Mouse (Mus musculus) kidney, embryonic 14.5 days (tissue): Measurements from ENCODE around the gene Mycn. TPM values are rescaled to one million over a fixed set of nuclear protein-coding genes. Genes with fewer than 3 reads are reported as not detected.

ENCODE experiments used
- ATAC-seq: fragments of 200-750 bp; cut with Nextera tagmentation; 2 replicates; pipeline ENCODE4 v1.8.0; 2017; ENCODE audit warnings: moderate number of reproducible peaks, mild to moderate bottlenecking, moderate TSS enrichment, moderate library complexity; ENCODE audit not compliant: low FRiP score, low TSS enrichment
- H3K27ac ChIP-seq: fragments of 300-500 bp; sonication (generic); 2 replicates; pipeline ENCODE4 v1.5.1; 2014; ENCODE audit warnings: low read depth, mild to moderate bottlenecking, low read length, moderate library complexity, mixed read lengths
- H3K27me3 ChIP-seq: fragments of 300-500 bp; sonication (generic); 2 replicates; pipeline ENCODE4 v1.6.1; 2014; ENCODE audit warnings: mild to moderate bottlenecking, low read length; ENCODE audit not compliant: control insufficient read depth, insufficient read depth
- H3K36me3 ChIP-seq: fragments of 300-500 bp; sonication (generic); 2 replicates; pipeline ENCODE4 v1.6.1; 2014; ENCODE audit warnings: low read length, mixed read lengths; ENCODE audit not compliant: control insufficient read depth, insufficient read depth
- H3K4me1 ChIP-seq: fragments of 300-500 bp; sonication (generic); 2 replicates; pipeline ENCODE4 v1.6.1; 2014; ENCODE audit warnings: low read length, mixed read lengths; ENCODE audit not compliant: control insufficient read depth, insufficient read depth
- H3K4me2 ChIP-seq: fragments of 300-500 bp; sonication (generic); replicated peaks from 2 replicates; pipeline ENCODE4 v1.6.1; 2014; ENCODE audit warnings: low read depth, mild to moderate bottlenecking, low read length
- H3K4me3 ChIP-seq: fragments of 300-500 bp; sonication (generic); 2 replicates; pipeline ENCODE4 v1.5.1; 2014; ENCODE audit warnings: mild to moderate bottlenecking, low read length
- H3K9ac ChIP-seq: fragments of 300-500 bp; sonication (generic); 2 replicates; pipeline ENCODE4 v1.6.1; 2014; ENCODE audit warnings: low read depth, mild to moderate bottlenecking, low read length, moderate library complexity
- H3K9me3 ChIP-seq: fragments of 300-500 bp; sonication (generic); 2 replicates; pipeline ENCODE4 v1.6.1; 2016; ENCODE audit warnings: low read length; ENCODE audit not compliant: control insufficient read depth
- WGBS: fragments of 180-500 bp; shearing (Covaris S2); extraction: QIAGEN DNeasy Blood & Tissue Kit; methylation state at CpG from one replicate; pipeline ENCODE4 v1.1.7; 2014; 5-methylcytosine and 5-hydroxymethylcytosine counted together
- polyA plus RNA-seq: library from polyadenylated mRNA; unstranded; fragments of >200 nt; fragmentation: Nextera tagmentation; extraction: Ambion mirVana; gene quantifications from 2 replicates; pipeline ENCODE4 v1.2.1, GENCODE M21; 2014

Mycn gene
- polyA plus RNA-seq, 1 experiment from 2014 or later, result 104 TPM

- WGBS, result 63% methylated on average over 16 of the region's 16 CpGs
- H3K4me2 ChIP-seq, result no peak overlapping the region
- H3K27me3 ChIP-seq, result no peaks in the 10 kb centered on the region
- no peaks in the 10 kb centered on the region for H3K36me3 ChIP-seq
- H3K9me3 ChIP-seq, result no peaks in the 10 kb centered on the region
- H3K4me3 ChIP-seq, result no peak overlapping the region
- H3K27ac ChIP-seq, result no peak overlapping the region
- peaks cover 5% of the 10 kb centered on the region for H3K4me1 ChIP-seq
- ATAC-seq, result no peak
- no peak overlapping the region for H3K9ac ChIP-seq
Measured at GRCm38 (mm10) chr12:12909631-12910277, 32.0 kb downstream of the Mycn start.

- Histone ChIP-seq H3K9ac (no peak overlapping the region), H3K4me3 (no peak overlapping the region), H3K9me3 (no peaks in the 10 kb centered on the region), H3K36me3 (no peaks in the 10 kb centered on the region), H3K27ac (no peak overlapping the region), H3K27me3 (no peaks in the 10 kb centered on the region), H3K4me1 (peaks cover 10% of the 10 kb centered on the region), H3K4me2 (no peak overlapping the region)
- no peak for ATAC-seq
- 42% methylated on average over 6 of the region's 6 CpGs for WGBS
Measured at GRCm38 (mm10) chr12:12906771-12907170, 34.9 kb downstream of the Mycn start.

GRCm38 (mm10) chr12:12906321-12906720, 35.4 kb downstream of the Mycn start:
- no peak for ATAC-seq
- H3K9ac ChIP-seq, result no peak overlapping the region
- no peaks in the 10 kb centered on the region for H3K9me3 ChIP-seq
- H3K27ac ChIP-seq, result no peak overlapping the region
- no peaks in the 10 kb centered on the region for H3K27me3 ChIP-seq
- peaks cover 10% of the 10 kb centered on the region for H3K4me1 ChIP-seq
- H3K4me2 ChIP-seq, result no peak overlapping the region
- WGBS, result 57% methylated on average over 8 of the region's 8 CpGs
- no peaks in the 10 kb centered on the region for H3K36me3 ChIP-seq
- H3K4me3 ChIP-seq, result no peak overlapping the region

- Histone ChIP-seq H3K9ac (no peak overlapping the region), H3K36me3 (no peaks in the 10 kb centered on the region), H3K9me3 (no peaks in the 10 kb centered on the region), H3K4me2 (peak overlapping the region; percentile 44), H3K4me1 (peaks cover 10% of the 10 kb centered on the region), H3K27me3 (no peaks in the 10 kb centered on the region), H3K4me3 (no peak overlapping the region), H3K27ac (no peak overlapping the region)
- no peak for ATAC-seq
- 46% methylated on average over 6 of the region's 6 CpGs for WGBS
Measured at GRCm38 (mm10) chr12:12905117-12905516, 36.6 kb downstream of the Mycn start.

- Histone ChIP-seq H3K4me1 (peaks cover 10% of the 10 kb centered on the region), H3K36me3 (no peaks in the 10 kb centered on the region), H3K27me3 (no peaks in the 10 kb centered on the region), H3K4me2 (peak overlapping the region; percentile 44), H3K4me3 (peak overlapping the region; percentile 28), H3K9me3 (no peaks in the 10 kb centered on the region), H3K9ac (peak overlapping the region; percentile 52), H3K27ac (peak overlapping the region; percentile 52)
- peak; percentile 89 for ATAC-seq
- WGBS, result 5% methylated on average over 23 of the region's 23 CpGs
Measured at GRCm38 (mm10) chr12:12904512-12904953, 37.2 kb downstream of the Mycn start.

GRCm38 (mm10) chr12:12904086-12904485, 37.6 kb downstream of the Mycn start:
- peaks cover 10% of the 10 kb centered on the region for H3K4me1 ChIP-seq
- no peaks in the 10 kb centered on the region for H3K27me3 ChIP-seq
- no peaks in the 10 kb centered on the region for H3K36me3 ChIP-seq
- peak overlapping the region; percentile 44 for H3K4me2 ChIP-seq
- no peaks in the 10 kb centered on the region for H3K9me3 ChIP-seq
- peak overlapping the region; percentile 52 for H3K9ac ChIP-seq
- H3K4me3 ChIP-seq, result no peak overlapping the region
- WGBS, result 23% methylated on average over 1 of the region's 1 CpGs
- no peak overlapping the region for H3K27ac ChIP-seq
- ATAC-seq, result 0 out of 2 replicates have a peak, but pooled peaks have one; percentile 8

- ATAC-seq, result no peak
- H3K4me1 ChIP-seq, result peaks cover 10% of the 10 kb centered on the region
- H3K27ac ChIP-seq, result no peak overlapping the region
- no peak overlapping the region for H3K4me2 ChIP-seq
- H3K36me3 ChIP-seq, result no peaks in the 10 kb centered on the region
- H3K4me3 ChIP-seq, result no peak overlapping the region
- H3K9me3 ChIP-seq, result no peaks in the 10 kb centered on the region
- no peaks in the 10 kb centered on the region for H3K27me3 ChIP-seq
- WGBS, result 100% methylated on average over 1 of the region's 1 CpGs
- H3K9ac ChIP-seq, result no peak overlapping the region
Measured at GRCm38 (mm10) chr12:12902403-12902802, 39.3 kb downstream of the Mycn start.

- no peaks in the 10 kb centered on the region for H3K27me3 ChIP-seq
- H3K36me3 ChIP-seq, result no peaks in the 10 kb centered on the region
- no peak overlapping the region for H3K4me2 ChIP-seq
- H3K9me3 ChIP-seq, result no peaks in the 10 kb centered on the region
- 64% methylated on average over 2 of the region's 2 CpGs for WGBS
- peak overlapping the region; percentile 1; the same call in 1 of the 2 replicates for H3K27ac ChIP-seq
- H3K4me3 ChIP-seq, result no peak overlapping the region
- no peak for ATAC-seq
- no peak overlapping the region for H3K9ac ChIP-seq
- no peaks in the 10 kb centered on the region for H3K4me1 ChIP-seq
Measured at GRCm38 (mm10) chr12:12898356-12899126, 43.2 kb downstream of the Mycn start.

GRCm38 (mm10) chr12:12893986-12894385, 47.7 kb downstream of the Mycn start:
- no peak for ATAC-seq
- Histone ChIP-seq H3K27ac (no peak overlapping the region), H3K9me3 (no peaks in the 10 kb centered on the region), H3K9ac (no peak overlapping the region), H3K4me2 (no peak overlapping the region), H3K36me3 (no peaks in the 10 kb centered on the region), H3K27me3 (no peaks in the 10 kb centered on the region), H3K4me3 (no peak overlapping the region), H3K4me1 (no peaks in the 10 kb centered on the region)
- WGBS, result 94% methylated on average over 8 of the region's 8 CpGs
